Mouse (Mus musculus) left cerebral cortex, postnatal 14 days (tissue): ENCODE results near the gene Casc3. TPM values are rescaled to one million over a fixed set of nuclear protein-coding genes. Genes with fewer than 3 reads are reported as not detected.

Source experiments
- DNase-seq, 2 experiments: peaks; one replicate each; pipeline ENCODE4 v3.0.0; 2021 to 2022; ENCODE audit warnings: low spot score in 2 of 2, mixed read lengths in 1 of 2
- intact Hi-C: fragments of 180-260 bp; cut with DNase I; formaldehyde crosslinking; loops from one replicate; pipeline ENCODE4 v1.15.1; 2025
- total RNA-seq, 2 experiments: library from RNA; stranded (reverse); gene quantifications; 2 replicates each; pipeline ENCODE4 v1.2.3; 2021

Casc3 gene
- total RNA-seq, 2 experiments from 2014 or later = 53.1 to 54.6 TPM

DNA sequence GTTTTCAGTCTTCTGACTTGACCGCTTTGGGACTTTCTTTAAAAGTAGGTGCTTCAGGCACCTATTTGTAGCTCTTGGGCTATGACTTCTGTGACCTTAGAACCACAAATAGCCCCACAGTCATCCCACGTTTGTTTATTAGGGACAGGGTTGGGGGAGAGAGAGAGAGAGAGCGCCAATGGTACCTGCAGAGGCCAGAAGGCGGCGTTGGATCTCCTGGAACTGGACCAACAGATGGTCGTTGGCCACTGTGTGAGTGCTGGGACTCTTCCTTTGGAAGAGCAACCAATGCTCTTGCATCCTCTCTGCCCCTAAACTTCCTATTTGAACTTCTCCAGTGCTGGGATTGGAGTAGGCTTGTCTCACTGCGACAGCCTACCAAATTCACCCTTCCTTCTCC, 17.5 kb upstream of the Casc3 start:
- intact Hi-C loops = loop anchor here (2.0 to 5.0 kb wide), 4 partner anchors 14 to 86 kb away; partner anchors contain the start of genes Csf3 and Thra
- DNase-seq = no peak

DNA sequence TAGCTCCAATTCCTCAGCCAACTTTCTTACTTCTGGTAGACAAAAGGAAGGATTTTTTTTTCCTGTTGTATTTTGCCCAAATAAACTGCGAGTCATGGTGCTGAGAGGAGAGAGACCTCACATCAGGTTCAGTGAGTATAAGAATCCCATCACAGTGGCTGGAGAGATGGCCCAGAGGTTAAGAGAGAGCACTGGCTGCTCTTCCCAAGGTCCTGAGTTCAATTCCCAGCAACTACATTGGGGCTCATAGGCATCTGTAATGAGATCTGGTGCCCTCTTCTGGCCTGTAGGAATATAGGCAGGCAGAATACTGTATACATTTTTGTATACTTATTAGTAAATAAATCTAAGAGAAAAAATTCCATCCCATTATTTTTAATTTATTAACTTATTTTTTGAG, 17.0 kb upstream of the Casc3 start:
- intact Hi-C loops = loop anchor here (2.0 to 5.0 kb wide), 4 partner anchors 15 to 87 kb away; partner anchors contain the start of genes Csf3 and Thra
- DNase-seq = no peak

DNA sequence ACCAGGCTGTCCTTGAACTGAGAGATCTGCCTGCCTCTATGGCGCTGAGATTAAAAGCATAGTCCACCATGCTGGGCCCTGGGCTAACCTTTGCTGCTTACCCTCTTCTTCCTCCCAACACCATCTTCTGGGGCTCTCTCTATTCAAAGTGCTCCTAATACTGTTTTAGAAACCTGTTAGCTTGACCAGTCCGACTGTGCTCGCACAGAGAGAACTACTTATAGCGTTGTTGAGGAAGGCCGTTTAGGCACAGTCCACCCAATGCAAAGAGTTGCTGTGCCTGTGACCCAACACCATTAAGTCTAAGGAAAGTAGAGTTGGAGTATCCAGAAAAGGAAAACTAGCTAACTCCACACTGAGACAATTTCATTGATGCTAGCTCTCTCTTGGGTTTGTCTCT, 16.6 kb upstream of the Casc3 start:
- no peak for DNase-seq
- intact Hi-C loops = loop anchor here (5.0 kb wide), 1 partner anchor 71 kb away; no protein-coding TSS in a partner anchor

DNA sequence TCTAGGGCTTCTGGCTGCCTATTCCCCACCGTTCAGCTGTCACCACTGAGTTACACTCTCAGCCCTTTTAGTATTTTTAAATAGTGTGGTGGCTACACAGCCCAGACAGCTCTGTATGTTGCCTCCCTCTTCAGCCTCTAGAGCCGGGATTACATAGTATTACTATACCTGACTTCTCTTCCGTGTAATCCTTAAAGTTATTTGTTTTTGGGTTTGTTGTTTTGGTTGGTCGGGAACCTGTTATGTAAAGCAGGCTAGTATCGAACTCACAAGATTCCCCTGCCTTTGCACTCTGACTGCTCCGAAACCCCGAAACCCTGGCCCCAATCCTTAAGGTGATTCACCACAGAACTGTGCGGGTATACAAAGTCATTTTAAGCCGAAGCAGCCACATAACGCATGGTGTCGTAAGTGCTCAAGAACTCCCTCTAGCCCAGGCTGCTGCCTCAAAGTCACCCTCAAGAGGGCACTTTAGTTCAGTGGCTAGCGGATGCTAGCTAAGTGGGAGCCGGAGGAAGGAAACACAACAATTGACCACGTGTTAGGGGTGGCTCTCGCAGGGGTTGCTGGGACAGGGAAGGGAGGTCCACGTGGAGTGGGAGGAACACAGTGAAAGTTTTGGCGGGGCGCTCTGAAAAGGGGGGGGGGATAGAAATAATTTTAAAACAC, 16.0 kb upstream of the Casc3 start:
- intact Hi-C loops = loop anchor here (5.0 kb wide), 1 partner anchor 71 kb away; no protein-coding TSS in a partner anchor

DNA sequence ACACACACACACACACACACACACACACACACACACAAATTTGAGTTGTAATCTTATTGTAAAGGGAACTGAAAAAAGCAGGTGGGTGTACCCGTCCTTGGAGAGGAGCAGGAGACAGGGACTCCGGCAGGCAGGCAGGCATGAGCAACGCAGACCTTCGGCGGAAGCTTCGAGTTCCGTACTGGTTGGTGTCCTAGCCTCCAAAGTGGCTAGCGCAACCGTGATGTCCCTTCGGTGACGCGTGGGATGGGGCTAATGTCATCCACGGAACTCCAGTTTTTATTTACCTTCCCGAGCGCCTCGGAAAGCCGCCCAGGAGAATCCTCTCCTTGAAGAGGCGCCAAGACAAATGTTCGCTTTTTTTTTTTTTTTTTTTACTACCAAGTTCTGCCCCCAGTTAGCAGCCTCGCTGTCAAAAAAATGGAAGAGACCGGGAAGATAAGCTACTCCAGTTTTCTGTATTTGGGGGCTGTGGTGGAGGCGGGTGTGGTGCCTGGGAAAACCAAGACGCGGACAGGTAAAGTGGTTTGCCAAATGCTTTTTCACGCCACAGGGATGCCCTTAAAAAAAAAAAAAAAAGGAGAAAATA, 15.4 kb upstream of the Casc3 start:
- no peak for DNase-seq
- intact Hi-C loops = loop anchor here (5.0 kb wide), 1 partner anchor 72 kb away; no protein-coding TSS in a partner anchor

More for the DNA sequence above, 16.0 kb upstream of the Casc3 start:
- peak; percentile 85 to 90 for DNase-seq

DNA sequence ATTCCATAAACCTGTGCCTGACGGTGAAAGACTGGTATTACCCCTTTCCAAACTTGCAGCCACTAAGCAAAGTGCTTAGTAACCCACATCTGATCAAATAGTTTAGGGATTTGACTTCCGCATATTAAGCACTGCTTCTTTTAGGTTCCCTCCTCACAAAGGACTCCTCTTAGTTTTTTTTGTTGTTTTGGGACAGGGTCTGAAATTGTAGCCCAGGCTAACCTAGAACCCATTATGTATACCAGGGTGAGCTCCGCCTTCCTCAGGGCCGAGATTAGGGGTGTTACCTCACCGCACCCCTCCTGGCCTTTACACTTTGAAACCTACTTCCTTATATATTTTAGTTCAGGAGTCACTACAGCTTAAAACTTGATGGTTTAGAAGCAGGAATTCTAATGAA, 14.9 kb upstream of the Casc3 start:
- intact Hi-C loops = loop anchor here (5.0 kb wide), 1 partner anchor 73 kb away; no protein-coding TSS in a partner anchor
- no peak for DNase-seq

DNA sequence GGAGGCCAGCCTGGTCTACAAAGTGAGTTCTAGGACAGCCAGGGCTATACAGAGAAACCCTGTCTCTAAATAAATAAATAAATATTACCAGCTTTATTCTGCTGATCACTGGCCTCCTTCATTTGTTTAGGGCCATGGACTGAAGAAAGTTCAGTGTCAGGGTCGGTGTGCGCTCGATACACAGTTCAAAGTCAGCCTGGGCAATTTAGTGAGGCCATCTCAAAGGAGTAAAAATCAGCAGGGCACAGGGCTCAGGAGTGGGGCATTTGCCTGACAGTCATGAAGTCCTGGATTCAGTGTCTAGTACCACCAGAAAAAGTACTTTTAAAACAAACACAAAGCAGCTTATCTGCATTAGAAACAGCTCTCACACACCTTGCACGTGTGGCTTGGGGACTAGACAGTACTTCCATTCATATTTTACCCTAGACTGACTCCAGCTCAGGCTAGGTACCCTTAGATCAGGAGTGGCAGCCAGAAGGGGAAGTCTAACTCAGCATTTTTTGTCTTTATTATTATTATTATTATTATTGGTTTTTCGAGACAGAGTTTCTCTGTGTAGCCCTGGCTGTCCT, 14.0 kb upstream of the Casc3 start:
- DNase-seq = no peak
- intact Hi-C loops = no loop called here

DNA sequence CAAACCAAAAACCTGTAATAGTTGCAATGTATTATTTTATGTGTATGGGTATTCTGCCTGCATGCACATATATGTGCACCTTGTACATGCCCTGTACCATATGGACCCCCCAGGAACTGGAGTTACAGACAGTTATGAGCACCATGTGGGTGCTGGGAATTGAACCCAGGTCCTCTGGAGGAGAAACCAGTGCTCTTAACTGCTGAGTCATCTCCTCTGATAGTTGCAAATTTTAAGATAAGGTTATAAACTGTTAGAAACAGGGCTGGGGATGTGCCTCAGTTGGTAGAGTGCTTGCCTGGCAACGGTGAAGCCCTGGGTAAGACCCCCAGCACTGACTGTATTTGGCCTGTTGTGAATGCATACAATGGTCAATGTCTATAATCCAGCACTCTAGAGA, 13.3 kb upstream of the Casc3 start:
- intact Hi-C loops = no loop called here
- no peak for DNase-seq

DNA sequence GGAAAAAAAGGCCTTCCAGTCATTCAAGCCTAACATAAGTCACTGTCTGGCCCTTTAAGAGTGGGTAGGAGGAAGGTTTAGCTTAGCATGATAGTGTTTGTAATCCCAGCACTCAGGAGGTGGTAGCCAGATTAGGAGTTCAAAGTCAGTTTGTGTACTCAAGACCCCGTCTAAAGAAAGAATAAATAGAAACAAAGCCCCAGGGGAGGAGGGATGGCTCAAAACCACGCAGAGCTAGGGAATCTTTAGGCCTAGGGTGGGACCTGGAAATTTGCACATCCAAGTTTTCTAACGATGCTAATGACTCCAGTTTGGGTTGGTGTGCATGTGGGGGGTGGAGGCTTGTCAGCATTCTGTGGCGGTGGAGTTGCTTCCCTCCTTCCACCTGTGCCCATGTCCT, 12.6 kb upstream of the Casc3 start:
- DNase-seq = no peak
- intact Hi-C loops = no loop called here

DNA sequence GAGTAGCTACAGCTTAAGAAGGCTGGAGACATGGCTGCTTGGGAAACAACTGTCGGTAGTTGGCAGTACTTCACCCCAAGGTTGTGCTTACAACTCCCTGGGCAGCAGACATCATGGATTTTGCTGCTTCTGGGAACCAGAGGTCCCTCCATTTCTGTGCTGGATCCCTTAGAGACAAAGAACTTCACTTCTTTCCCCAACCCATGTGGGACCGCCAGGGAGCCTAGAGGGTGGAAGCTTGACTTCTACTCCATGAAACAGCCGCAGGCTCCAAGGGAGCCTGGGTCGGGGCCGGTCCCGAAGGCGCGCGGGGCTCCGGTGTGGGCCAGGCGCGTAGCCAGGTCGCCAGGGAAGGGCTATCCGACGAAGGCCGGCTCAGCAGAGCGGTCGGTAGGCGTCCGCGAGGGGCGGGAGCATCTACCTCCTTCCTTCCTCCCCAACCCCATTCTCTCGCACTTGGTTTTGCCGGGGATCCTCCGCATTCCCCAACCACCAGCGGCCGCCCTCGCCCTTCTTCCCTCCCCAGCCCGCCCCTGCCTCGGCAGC, 10.2 kb upstream of the Casc3 start:
- intact Hi-C loops = no loop called here

DNA sequence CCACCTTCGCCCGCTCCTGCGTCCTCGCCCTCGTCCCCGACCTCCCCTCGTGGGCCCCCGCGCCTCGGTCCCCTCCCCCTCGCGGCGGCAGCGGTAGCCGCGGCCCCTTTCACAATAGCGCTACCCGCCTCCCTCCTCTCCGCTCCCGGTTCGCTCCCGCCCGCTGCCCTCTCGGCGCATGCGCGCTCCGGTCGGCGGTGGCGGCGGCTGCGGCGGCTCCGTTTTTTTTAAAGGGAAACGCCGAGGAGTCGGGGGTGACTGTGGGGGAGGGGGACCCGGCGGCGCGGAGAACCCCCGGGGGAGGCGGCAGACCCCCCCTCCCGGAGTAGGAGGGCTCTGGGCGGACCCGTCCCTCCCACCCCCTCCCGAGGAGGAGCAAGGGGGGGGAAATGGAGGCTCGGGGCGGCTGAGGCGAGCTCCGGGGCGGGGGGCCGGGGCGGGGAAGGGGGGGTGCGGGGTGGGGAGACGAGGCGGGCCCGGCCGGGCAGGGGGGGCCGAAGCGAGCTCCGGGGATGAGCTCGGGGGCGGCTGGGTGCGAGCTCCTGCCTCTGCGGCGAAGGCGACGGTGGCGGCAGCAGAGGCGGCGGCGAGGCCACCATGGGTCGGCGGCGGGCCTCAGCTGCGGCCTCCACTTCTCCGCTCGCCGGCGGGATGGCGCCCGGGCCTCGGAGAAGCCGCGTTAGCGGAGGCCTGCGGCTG, 9.5 kb upstream of the Casc3 start, which contains the start of gene Msl1:
Gene Msl1 (plus strand): TSS at position 502 of the 699 bp plus-strand sequence.
- peak in 1 of 2 experiments; percentile 88 for DNase-seq
- intact Hi-C loops = no loop called here

More for the DNA sequence above, 10.2 kb upstream of the Casc3 start:
- DNase-seq = peak in 1 of 2 experiments; percentile 66

DNA sequence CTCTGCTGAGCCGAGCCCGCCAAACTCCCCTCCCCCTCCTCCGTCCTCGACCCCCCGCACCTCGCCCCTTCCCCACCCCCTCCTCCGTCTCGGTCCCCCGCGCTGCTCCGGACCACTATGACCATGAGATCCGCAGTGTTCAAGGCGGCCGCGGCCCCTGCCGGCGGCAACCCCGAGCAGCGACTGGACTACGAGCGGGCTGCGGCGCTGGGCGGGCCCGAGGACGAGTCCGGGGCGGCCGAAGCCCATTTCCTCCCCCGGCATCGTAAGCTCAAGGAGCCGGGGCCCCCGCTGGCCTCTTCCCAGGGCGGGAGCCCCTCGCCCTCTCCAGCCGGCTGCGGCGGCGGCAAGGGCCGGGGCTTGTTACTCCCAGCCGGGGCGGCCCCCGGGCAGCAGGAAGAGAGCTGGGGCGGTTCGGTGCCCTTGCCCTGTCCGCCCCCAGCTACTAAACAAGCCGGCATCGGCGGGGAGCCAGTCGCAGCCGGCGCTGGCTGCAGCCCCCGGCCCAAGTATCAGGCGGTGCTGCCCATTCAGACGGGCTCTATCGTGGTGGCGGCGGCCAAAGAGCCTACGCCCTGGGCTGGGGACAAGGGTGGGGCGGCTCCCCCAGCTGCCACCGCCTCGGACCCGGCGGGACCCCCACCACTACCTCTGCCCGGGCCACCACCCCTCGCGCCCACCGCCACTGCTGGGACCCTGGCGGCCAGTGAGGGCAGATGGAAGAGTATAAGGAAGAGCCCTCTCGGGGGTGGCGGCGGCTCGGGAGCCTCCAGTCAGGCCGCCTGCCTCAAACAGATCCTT, 8.8 kb upstream of the Casc3 start:
- intact Hi-C loops = no loop called here
- DNase-seq = no peak

DNA sequence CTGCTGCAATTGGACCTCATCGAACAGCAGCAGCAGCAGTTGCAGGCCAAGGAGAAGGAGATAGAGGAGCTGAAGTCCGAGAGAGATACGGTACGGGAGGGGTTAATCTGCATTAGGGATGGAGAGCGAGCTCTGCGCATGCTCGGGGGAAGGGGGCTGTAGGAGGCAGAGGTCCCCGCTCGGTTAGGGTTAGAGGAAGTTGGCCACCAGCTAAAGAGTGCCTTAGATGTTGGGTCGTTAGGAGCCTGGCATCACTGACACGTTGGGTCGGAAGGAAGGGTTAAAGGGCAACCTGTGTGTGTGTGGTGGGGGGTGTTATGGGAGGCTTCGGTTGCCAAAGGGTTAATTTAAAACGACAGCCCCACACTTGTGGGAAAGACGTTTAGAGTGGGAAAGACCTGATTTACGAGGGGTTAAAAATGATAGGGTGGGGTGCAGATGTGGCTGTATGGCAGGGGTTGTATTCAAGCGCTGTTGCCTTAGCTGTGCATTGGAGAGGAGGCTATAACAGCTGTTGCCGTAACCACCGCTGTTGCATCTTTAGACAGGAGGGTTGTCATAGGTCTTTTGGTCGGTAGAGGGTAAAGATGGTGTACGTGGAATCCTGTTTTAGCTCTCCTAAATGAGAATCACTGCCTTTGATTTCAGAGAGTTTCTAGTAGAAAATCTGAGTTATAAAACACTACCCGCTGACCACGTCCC, 8.0 kb upstream of the Casc3 start:
- intact Hi-C loops = no loop called here

DNA sequence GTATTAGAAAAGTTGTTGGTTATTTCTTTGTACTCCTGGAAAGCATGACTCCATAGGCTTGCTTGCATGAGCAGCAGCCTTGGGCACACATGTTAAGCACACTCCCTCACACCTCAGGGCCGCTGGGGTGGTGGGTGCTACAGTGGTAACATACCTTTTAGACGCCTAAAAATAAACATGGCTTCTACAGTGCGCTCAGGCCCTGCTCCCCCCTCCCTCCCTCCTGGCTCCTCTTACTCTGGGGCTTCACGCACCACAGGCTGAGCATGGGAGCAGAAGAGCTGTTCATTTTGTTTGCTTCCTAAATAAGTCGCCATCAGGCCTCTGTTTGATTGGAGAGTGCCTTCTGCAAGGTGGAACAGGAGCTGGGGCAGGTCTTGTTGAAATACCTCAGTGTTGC, 7.4 kb upstream of the Casc3 start:
- intact Hi-C loops = no loop called here
- no peak for DNase-seq

More for the DNA sequence above, 8.0 kb upstream of the Casc3 start:
- DNase-seq = peak; percentile 76 to 86

DNA sequence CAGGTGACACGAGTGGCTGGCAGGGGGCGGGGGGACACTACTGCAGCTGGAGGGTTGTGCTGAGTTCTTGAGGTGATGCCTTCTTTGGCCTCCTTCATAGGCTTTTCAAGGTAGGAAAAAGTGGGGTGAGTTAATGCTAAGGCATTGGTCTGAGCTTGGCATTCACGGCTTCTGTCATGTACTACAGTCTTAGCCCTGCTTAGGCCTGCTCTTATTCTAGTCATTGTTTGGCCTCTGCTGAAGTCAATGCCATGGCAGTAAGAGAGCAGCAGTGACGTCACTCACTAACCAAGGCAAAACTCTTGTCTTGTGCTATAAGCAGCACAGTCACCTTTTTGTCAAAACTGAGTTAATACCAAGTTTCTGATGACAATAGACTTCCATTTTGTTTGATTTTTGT, 6.8 kb upstream of the Casc3 start:
- intact Hi-C loops = no loop called here
- DNase-seq = no peak

DNA sequence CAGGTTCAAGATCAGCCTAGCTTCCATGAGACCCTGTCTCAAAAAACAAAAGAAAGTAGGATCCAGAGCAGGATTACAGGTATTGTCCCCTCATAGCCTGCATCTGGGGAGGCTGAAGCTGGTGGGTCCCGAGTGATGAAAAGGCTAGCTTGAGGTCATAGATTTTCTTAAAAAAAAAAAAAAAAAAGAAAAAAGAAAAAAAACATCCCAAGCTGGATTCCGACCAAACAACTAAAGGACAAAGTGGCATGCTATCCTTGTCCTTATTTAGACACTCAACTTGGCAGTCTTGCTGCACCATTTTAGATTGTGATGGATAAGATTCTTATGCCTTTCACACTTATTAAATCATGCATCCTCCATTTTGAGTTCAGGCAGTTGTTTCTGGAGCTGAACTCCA, 3.7 kb downstream of the Casc3 start:
- intact Hi-C loops = no loop called here

DNA sequence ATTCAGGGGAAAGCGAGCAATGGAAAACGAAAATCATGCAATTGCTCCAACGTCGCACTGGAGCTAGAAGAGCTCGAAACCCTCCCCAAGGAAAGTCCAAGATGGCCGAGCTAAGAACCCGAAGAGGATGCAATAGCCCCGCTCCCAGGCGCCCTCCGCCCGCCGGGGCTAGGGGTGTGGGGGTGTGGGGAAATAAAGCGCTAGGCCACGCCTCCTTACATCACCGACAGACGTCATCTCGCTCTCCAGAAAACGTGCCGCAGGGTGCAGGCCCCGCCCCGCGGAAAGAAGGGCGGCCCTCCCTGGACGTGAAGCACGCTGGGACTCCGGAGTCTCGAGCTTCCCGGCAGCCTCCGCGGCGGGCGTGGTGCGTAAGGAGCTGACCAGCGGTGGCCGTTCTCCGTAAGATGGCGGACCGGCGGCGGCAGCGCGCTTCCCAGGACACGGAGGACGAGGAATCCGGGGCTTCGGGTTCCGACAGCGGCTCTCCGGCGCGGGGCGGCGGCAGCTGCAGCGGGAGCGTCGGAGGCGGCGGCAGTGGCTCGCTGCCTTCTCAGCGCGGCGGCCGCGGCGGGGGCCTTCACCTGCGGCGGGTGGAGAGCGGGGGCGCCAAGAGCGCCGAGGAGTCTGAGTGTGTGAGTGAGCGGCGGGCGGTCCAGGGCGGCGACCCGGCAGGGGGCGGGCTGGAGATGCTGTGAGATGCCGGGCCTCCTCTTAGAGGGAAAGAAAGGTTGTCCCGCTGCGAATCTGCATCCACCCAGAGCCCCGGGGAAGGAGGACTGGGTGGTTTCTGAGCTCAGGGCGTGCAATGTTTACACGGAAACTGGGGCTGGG, 5.0 kb downstream of the Casc3 start:
- peak; percentile 99 for DNase-seq
- intact Hi-C loops = no loop called here

More for the DNA sequence above, 3.7 kb downstream of the Casc3 start:
- DNase-seq = no peak
